Mouse (Mus musculus): ENCODE results near the gene Amn. TPM values are rescaled to one million over a fixed set of nuclear protein-coding genes. Genes with fewer than 3 reads are reported as not detected.

The Amn gene
- polyA plus RNA-seq, 1 experiment from 2014 or later: not detected

- Histone ChIP-seq H3K4me2 (ENCODE audit: low read depth) (no peak overlapping the region), H3K4me3 (ENCODE audit: low read depth, low read length) (no peak overlapping the region), H3K27ac (ENCODE audit: low read depth, low read length) (no peak overlapping the region), H3K9ac (ENCODE audit: low read length) (no peak overlapping the region), H3K9me3 (ENCODE audit: control insufficient read depth, low read length) (no peaks in the 10 kb centered on the region), H3K4me1 (ENCODE audit: control insufficient read depth, insufficient read depth, low read length) (no peaks in the 10 kb centered on the region), H3K27me3 (ENCODE audit: control insufficient read depth, insufficient read depth, low read length) (no peaks in the 10 kb centered on the region), H3K36me3 (ENCODE audit: control insufficient read depth, insufficient read depth, low read length) (peaks cover 45% of the 10 kb centered on the region)
- WGBS: 97% methylated on average over 13 of the region's 13 CpGs
- DNase-seq (ENCODE audit: low spot score) (no peak), ATAC-seq (ENCODE audit: insufficient read depth, low FRiP score, low TSS enrichment) (no peak)
These were observed 50.9 kb downstream of the Amn start for GRCm38 (mm10) chr12:111321832-111322231.

- H3K9ac ChIP-seq (ENCODE audit: low read length): no peak overlapping the region
- H3K4me3 ChIP-seq (ENCODE audit: low read depth, low read length): no peak overlapping the region
- WGBS: 81% methylated on average over 4 of the region's 4 CpGs
- no peak overlapping the region for H3K4me2 ChIP-seq (ENCODE audit: low read depth)
- no peaks in the 10 kb centered on the region for H3K27me3 ChIP-seq (ENCODE audit: control insufficient read depth, insufficient read depth, low read length)
- H3K4me1 ChIP-seq (ENCODE audit: control insufficient read depth, insufficient read depth, low read length): no peaks in the 10 kb centered on the region
- H3K27ac ChIP-seq (ENCODE audit: low read depth, low read length): no peak overlapping the region
- no peak for ATAC-seq (ENCODE audit: insufficient read depth, low FRiP score, low TSS enrichment)
- H3K9me3 ChIP-seq (ENCODE audit: control insufficient read depth, low read length): no peaks in the 10 kb centered on the region
- DNase-seq (ENCODE audit: low spot score): no peak
- peaks cover 40% of the 10 kb centered on the region for H3K36me3 ChIP-seq (ENCODE audit: control insufficient read depth, insufficient read depth, low read length)
These were observed 52.5 kb downstream of the Amn start for GRCm38 (mm10) chr12:111323423-111323822.

- peaks cover 31% of the 10 kb centered on the region for H3K36me3 ChIP-seq (ENCODE audit: control insufficient read depth, insufficient read depth, low read length)
- WGBS: 95% methylated on average over 21 of the region's 21 CpGs
These were observed 53.6 kb downstream of the Amn start for GRCm38 (mm10) chr12:111324536-111324935.

GRCm38 (mm10) chr12:111324949-111325348 lies 54.1 kb downstream of the Amn start:
- Histone ChIP-seq H3K4me1 (ENCODE audit: control insufficient read depth, insufficient read depth, low read length) (no peaks in the 10 kb centered on the region), H3K4me3 (ENCODE audit: low read depth, low read length) (no peak overlapping the region), H3K4me2 (ENCODE audit: low read depth) (no peak overlapping the region), H3K9ac (ENCODE audit: low read length) (no peak overlapping the region), H3K9me3 (ENCODE audit: control insufficient read depth, low read length) (no peaks in the 10 kb centered on the region), H3K36me3 (ENCODE audit: control insufficient read depth, insufficient read depth, low read length) (peaks cover 29% of the 10 kb centered on the region), H3K27ac (ENCODE audit: low read depth, low read length) (no peak overlapping the region), H3K27me3 (ENCODE audit: control insufficient read depth, insufficient read depth, low read length) (no peaks in the 10 kb centered on the region)
- WGBS: 94% methylated on average over 12 of the region's 12 CpGs
- no peak for DNase-seq (ENCODE audit: low spot score)
- ATAC-seq (ENCODE audit: insufficient read depth, low FRiP score, low TSS enrichment): no peak

More at GRCm38 (mm10) chr12:111324536-111324935, 53.6 kb downstream of the Amn start:
- Histone ChIP-seq H3K9ac (ENCODE audit: low read length) (no peak overlapping the region), H3K27ac (ENCODE audit: low read depth, low read length) (no peak overlapping the region), H3K4me3 (ENCODE audit: low read depth, low read length) (no peak overlapping the region), H3K9me3 (ENCODE audit: control insufficient read depth, low read length) (no peaks in the 10 kb centered on the region), H3K27me3 (ENCODE audit: control insufficient read depth, insufficient read depth, low read length) (no peaks in the 10 kb centered on the region), H3K4me2 (ENCODE audit: low read depth) (no peak overlapping the region), H3K4me1 (ENCODE audit: control insufficient read depth, insufficient read depth, low read length) (no peaks in the 10 kb centered on the region)
- ATAC-seq (ENCODE audit: insufficient read depth, low FRiP score, low TSS enrichment) (no peak), DNase-seq (ENCODE audit: low spot score) (no peak)

GRCm38 (mm10) chr12:111325744-111326424 lies 55.0 kb downstream of the Amn start:
- Histone ChIP-seq H3K27ac (ENCODE audit: low read depth, low read length) (no peak overlapping the region), H3K36me3 (ENCODE audit: control insufficient read depth, insufficient read depth, low read length) (peaks cover 22% of the 10 kb centered on the region), H3K4me2 (ENCODE audit: low read depth) (no peak overlapping the region), H3K9me3 (ENCODE audit: control insufficient read depth, low read length) (no peaks in the 10 kb centered on the region), H3K9ac (ENCODE audit: low read length) (no peak overlapping the region), H3K4me3 (ENCODE audit: low read depth, low read length) (no peak overlapping the region), H3K4me1 (ENCODE audit: control insufficient read depth, insufficient read depth, low read length) (no peaks in the 10 kb centered on the region), H3K27me3 (ENCODE audit: control insufficient read depth, insufficient read depth, low read length) (no peaks in the 10 kb centered on the region)
- 94% methylated on average over 18 of the region's 18 CpGs for WGBS
- DNase-seq (ENCODE audit: low spot score): no peak
- ATAC-seq (ENCODE audit: insufficient read depth, low FRiP score, low TSS enrichment): no peak

Other genes starting within 250 kb of the Amn start
- 15.3 and 16.1 TPM in 2 replicates for gene Rcor1, start 231.7 kb upstream of the Amn start, polyA plus RNA-seq (2014; fragmentation: Nextera tagmentation; extraction: Ambion mirVana)
- 15.4 and 16.2 TPM in 2 replicates for gene Traf3, start 104.7 kb upstream of the Amn start, polyA plus RNA-seq (2014; fragmentation: Nextera tagmentation; extraction: Ambion mirVana)
- gene 4930595D18Rik, start 86.6 kb upstream of the Amn start, polyA plus RNA-seq (2014; fragmentation: Nextera tagmentation; extraction: Ambion mirVana): not detected in 2 replicates
- gene Cdc42bpb, start 106.6 kb downstream of the Amn start, polyA plus RNA-seq (2014; fragmentation: Nextera tagmentation; extraction: Ambion mirVana): 36.7 and 37.2 TPM in 2 replicates
- gene Lbhd2, start 135.7 kb downstream of the Amn start, polyA plus RNA-seq (2014; fragmentation: Nextera tagmentation; extraction: Ambion mirVana): not detected in 2 replicates
- 5.3 and 6.6 TPM in 2 replicates for gene Exoc3l4, start 145.9 kb downstream of the Amn start, polyA plus RNA-seq (2014; fragmentation: Nextera tagmentation; extraction: Ambion mirVana)
- gene Tnfaip2, start 171.4 kb downstream of the Amn start, polyA plus RNA-seq (2014; fragmentation: Nextera tagmentation; extraction: Ambion mirVana): 3.4 and 3.7 TPM in 2 replicates
- gene Gm266, start 214.7 kb downstream of the Amn start, polyA plus RNA-seq (2014; fragmentation: Nextera tagmentation; extraction: Ambion mirVana): 5.2 and 5.3 TPM in 2 replicates